23 mouse cellular contexts compared by ENCODE assay signal in the genomic region with DNA sequence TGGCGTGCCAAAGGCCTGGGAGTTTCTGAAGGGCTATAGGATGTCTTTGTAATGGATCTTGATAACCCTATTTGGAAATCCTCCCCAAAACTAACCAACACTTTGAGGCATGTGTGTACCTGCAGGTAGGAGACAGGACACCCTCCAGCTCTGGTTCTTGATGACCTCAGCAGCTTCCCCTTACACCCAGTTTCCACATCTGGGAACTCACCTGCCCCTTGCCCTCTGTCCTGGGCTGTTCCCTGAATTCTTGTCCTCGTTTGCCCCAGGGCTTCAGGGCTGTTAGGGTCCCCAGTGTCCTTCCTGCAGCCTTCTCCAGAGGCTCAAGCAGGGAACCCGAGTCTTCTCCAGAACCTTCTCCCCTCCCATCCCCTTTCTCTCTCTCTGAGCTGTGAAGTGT. TPM values are rescaled to one million over a fixed set of nuclear protein-coding genes. Genes with fewer than 3 reads are reported as not detected.
DNase-seq lines count a peak whose midpoint lies in the region; ATAC-seq and TF ChIP-seq lines count a peak whose summit lies in the region.
"Had no signal": no experiment of that assay in that cellular context is flagged by ENCODE, and none has a peak within 500 bp of the region (broad histone marks: within the 10 kb centered on the region; RNA-seq: fewer than 3 reads in every experiment).

No protein-coding gene starts in this region.

- H3K4me1 ChIP-seq in kidney, adult 2 months (ENCODE audit: control insufficient read depth, insufficient read depth, low read length) = peaks cover 10% of the 10 kb centered on the region; the same call in 1 of the 2 replicates
- no peaks in the 10 kb centered on the region for H3K4me1 ChIP-seq in midbrain, embryonic 11.5 days (ENCODE audit: control insufficient read depth, insufficient read depth, low read length)
- H3K4me1 ChIP-seq in midbrain, embryonic 13.5 days (replicated peaks) = no peaks in the 10 kb centered on the region
- H3K4me1 ChIP-seq in forebrain, embryonic 11.5 days (replicated peaks; ENCODE audit: control insufficient read depth, insufficient read depth, low read length) = no peaks in the 10 kb centered on the region
- H3K4me1 ChIP-seq: embryonic facial prominence, embryonic 12.5 days; forebrain, embryonic 12.5 days; hindbrain, embryonic 12.5 days had no signal

- peak; percentile 61 for DNase-seq in kidney, adult 2 months
- DNase-seq in kidney, postnatal 4 days = no peak
- peak; percentile 19 for DNase-seq in midbrain, embryonic 11.5 days (ENCODE audit: low spot score, missing footprints)
- DNase-seq in kidney, postnatal 25 days = peak; percentile 27 to 72
- no peak for DNase-seq in cerebellum, postnatal 14 days
- DNase-seq in forebrain, embryonic 11.5 days (ENCODE audit: low spot score) = no peak
- DNase-seq: adrenal gland, adult 2 months; adrenal gland, postnatal 36 days; cerebellum, adult 8-10 months; cerebellum, postnatal 25 days; gastrocnemius, postnatal 10 days; heart, adult 18-20 months; heart, postnatal 10 days; heart, postnatal 4 days had no signal

- no peak overlapping the region for H3K4me2 ChIP-seq in midbrain, embryonic 11.5 days
- no peak overlapping the region for H3K4me2 ChIP-seq in midbrain, embryonic 13.5 days (replicated peaks)
- H3K4me2 ChIP-seq in forebrain, embryonic 11.5 days (ENCODE audit: low read depth, low read length, severe bottlenecking) = no peak overlapping the region
- H3K4me2 ChIP-seq: embryonic facial prominence, embryonic 12.5 days; forebrain, embryonic 12.5 days; hindbrain, embryonic 12.5 days had no signal

- no peaks in the 10 kb centered on the region for H3K27me3 ChIP-seq in kidney, adult 2 months (replicated peaks; ENCODE audit: control insufficient read depth, insufficient read depth, low read length)
- no peaks in the 10 kb centered on the region for H3K27me3 ChIP-seq in midbrain, embryonic 11.5 days (ENCODE audit: control insufficient read depth, insufficient read depth, low read length)
- no peaks in the 10 kb centered on the region for H3K27me3 ChIP-seq in midbrain, embryonic 13.5 days
- no peaks in the 10 kb centered on the region for H3K27me3 ChIP-seq in forebrain, embryonic 11.5 days (ENCODE audit: control insufficient read depth, insufficient read depth, low read length)
- H3K27me3 ChIP-seq: hindbrain, embryonic 12.5 days had no signal

- ATAC-seq in midbrain, embryonic 11.5 days (ENCODE audit: low FRiP score) = no peak
- no peak for ATAC-seq in midbrain, embryonic 13.5 days
- no peak for ATAC-seq in forebrain, embryonic 11.5 days (replicated peaks; ENCODE audit: low FRiP score)
- ATAC-seq: forebrain, embryonic 16.5 days had no signal

- H3K9me3 ChIP-seq in midbrain, embryonic 11.5 days (ENCODE audit: control insufficient read depth, low read length) = no peaks in the 10 kb centered on the region
- no peaks in the 10 kb centered on the region for H3K9me3 ChIP-seq in midbrain, embryonic 13.5 days
- H3K9me3 ChIP-seq in forebrain, embryonic 11.5 days (ENCODE audit: control insufficient read depth, low read length) = no peaks in the 10 kb centered on the region
- H3K9me3 ChIP-seq: embryonic facial prominence, embryonic 12.5 days; forebrain, embryonic 12.5 days; heart, embryonic 10.5 days; hindbrain, embryonic 12.5 days had no signal

- no peak overlapping the region for H3K4me3 ChIP-seq in kidney, adult 2 months (ENCODE audit: insufficient read depth, low read depth, low read length)
- H3K4me3 ChIP-seq in midbrain, embryonic 11.5 days (ENCODE audit: low read depth, low read length) = no peak overlapping the region
- H3K4me3 ChIP-seq in midbrain, embryonic 13.5 days (replicated peaks) = no peak overlapping the region
- no peak overlapping the region for H3K4me3 ChIP-seq in forebrain, embryonic 11.5 days (ENCODE audit: low read depth, low read length)
- H3K4me3 ChIP-seq: embryonic facial prominence, embryonic 12.5 days; forebrain, embryonic 12.5 days; heart, embryonic 10.5 days; hindbrain, embryonic 12.5 days had no signal

- H3K36me3 ChIP-seq in kidney, adult 2 months (ENCODE audit: control insufficient read depth, insufficient read depth, low read length) = no peaks in the 10 kb centered on the region
- H3K36me3 ChIP-seq in midbrain, embryonic 11.5 days (ENCODE audit: control insufficient read depth, insufficient read depth, low read length) = no peaks in the 10 kb centered on the region
- no peaks in the 10 kb centered on the region for H3K36me3 ChIP-seq in midbrain, embryonic 13.5 days
- no peaks in the 10 kb centered on the region for H3K36me3 ChIP-seq in forebrain, embryonic 11.5 days (ENCODE audit: control insufficient read depth, insufficient read depth, low read length)
- H3K36me3 ChIP-seq: embryonic facial prominence, embryonic 12.5 days; forebrain, embryonic 12.5 days; heart, embryonic 10.5 days; hindbrain, embryonic 12.5 days had no signal

- no peak overlapping the region for H3K9ac ChIP-seq in midbrain, embryonic 11.5 days (ENCODE audit: low read length)
- H3K9ac ChIP-seq in midbrain, embryonic 13.5 days (replicated peaks) = no peak overlapping the region
- no peak overlapping the region for H3K9ac ChIP-seq in forebrain, embryonic 11.5 days (ENCODE audit: low read length)
- H3K9ac ChIP-seq: embryonic facial prominence, embryonic 12.5 days; forebrain, embryonic 12.5 days; hindbrain, embryonic 12.5 days had no signal

- TF ChIP-seq CTCF in kidney, adult 2 months (conservative IDR thresholded peaks at IDR 0.05; ENCODE audit: insufficient read depth, insufficient read length, low read depth, low read length) = no peak

- peak overlapping the region; percentile 33; the same call in 1 of the 2 replicates for H3K27ac ChIP-seq in kidney, adult 2 months (ENCODE audit: insufficient read depth, low read depth, low read length)
- no peak overlapping the region for H3K27ac ChIP-seq in midbrain, embryonic 11.5 days (ENCODE audit: low read depth, low read length)
- H3K27ac ChIP-seq in midbrain, embryonic 13.5 days = no peak overlapping the region
- H3K27ac ChIP-seq in forebrain, embryonic 11.5 days (ENCODE audit: low read depth, low read length) = no peak overlapping the region
- H3K27ac ChIP-seq: embryonic facial prominence, embryonic 12.5 days; forebrain, embryonic 12.5 days; heart, embryonic 10.5 days; hindbrain, embryonic 12.5 days had no signal

- 53% methylated on average over 3 of the region's 3 CpGs for WGBS in kidney, adult 2 months
- 66% methylated on average over 3 of the region's 3 CpGs for WGBS in midbrain, embryonic 11.5 days
- WGBS in midbrain, embryonic 13.5 days = 67% methylated on average over 3 of the region's 3 CpGs
- WGBS in forebrain, embryonic 11.5 days = 66% methylated on average over 3 of the region's 3 CpGs

- TF ChIP-seq POLR2A in kidney, adult 2 months (IDR thresholded peaks at IDR 0.05; ENCODE audit: low read depth, low read length) = no peak

RNA-seq across cellular contexts. Expression of a gene that starts 3.4 kb away (rescaled TPM):
- 70.0 and 72.9 TPM in 2 replicates for polyA plus RNA-seq in kidney, adult 2 months (2012; rRNA removed)
- polyA plus RNA-seq in midbrain, embryonic 11.5 days (2014; fragmentation: Nextera tagmentation; extraction: Ambion mirVana) = not detected in 2 replicates
- polyA plus RNA-seq in midbrain, embryonic 13.5 days (2015; fragmentation: Nextera tagmentation; extraction: Ambion mirVana) = 0.13 TPM in 1 of 2 replicates, not detected in the other
- polyA plus RNA-seq in forebrain, embryonic 11.5 days (2014; fragmentation: Nextera tagmentation; extraction: Ambion mirVana) = not detected in 2 replicates
- polyA plus RNA-seq: cortical plate, adult 2 months; embryonic facial prominence, embryonic 12.5 days; forebrain, embryonic 12.5 days; forebrain, embryonic 16.5 days; frontal cortex, adult 2 months; heart, embryonic 10.5 days; heart, embryonic 14.5 days; hindbrain, embryonic 12.5 days had no signal

RNA-seq across cellular contexts. Expression of a gene that starts 10.6 kb away (rescaled TPM):
- polyA plus RNA-seq in kidney, adult 2 months (2012; rRNA removed) = 55.7 and 67.6 TPM in 2 replicates
- polyA plus RNA-seq in midbrain, embryonic 11.5 days (2014; fragmentation: Nextera tagmentation; extraction: Ambion mirVana) = 36.0 and 40.2 TPM in 2 replicates
- 52.8 and 53.9 TPM in 2 replicates for polyA plus RNA-seq in midbrain, embryonic 13.5 days (2015; fragmentation: Nextera tagmentation; extraction: Ambion mirVana)
- 35.6 and 40.8 TPM in 2 replicates for polyA plus RNA-seq in forebrain, embryonic 11.5 days (2014; fragmentation: Nextera tagmentation; extraction: Ambion mirVana)

RNA-seq across cellular contexts. Expression of a gene that starts 50.1 kb away (rescaled TPM):
- polyA plus RNA-seq in kidney, adult 2 months (2012; rRNA removed) = 4.2 and 7.1 TPM in 2 replicates
- 27.2 and 30.2 TPM in 2 replicates for polyA plus RNA-seq in midbrain, embryonic 11.5 days (2014; fragmentation: Nextera tagmentation; extraction: Ambion mirVana)
- polyA plus RNA-seq in midbrain, embryonic 13.5 days (2015; fragmentation: Nextera tagmentation; extraction: Ambion mirVana) = 34.9 and 39.6 TPM in 2 replicates
- 23.7 and 27.2 TPM in 2 replicates for polyA plus RNA-seq in forebrain, embryonic 11.5 days (2014; fragmentation: Nextera tagmentation; extraction: Ambion mirVana)

RNA-seq across cellular contexts. Expression of a gene that starts 50.2 kb away (rescaled TPM):
- polyA plus RNA-seq in kidney, adult 2 months (2012; rRNA removed) = 10.5 and 11.7 TPM in 2 replicates
- 69.8 and 70.0 TPM in 2 replicates for polyA plus RNA-seq in midbrain, embryonic 11.5 days (2014; fragmentation: Nextera tagmentation; extraction: Ambion mirVana)
- polyA plus RNA-seq in midbrain, embryonic 13.5 days (2015; fragmentation: Nextera tagmentation; extraction: Ambion mirVana) = 54.9 and 56.5 TPM in 2 replicates
- 90.5 and 99.5 TPM in 2 replicates for polyA plus RNA-seq in forebrain, embryonic 11.5 days (2014; fragmentation: Nextera tagmentation; extraction: Ambion mirVana)

Comparison
In these comparisons a context has a peak if more than half of its experiments do, and no peak if none do; other contexts are left out.
1. DNase-seq: peak in kidney, adult 2 months (single experiment), midbrain, embryonic 11.5 days (single experiment) and kidney, postnatal 25 days (2 of 2); none in kidney, postnatal 4 days (0 of 2), cerebellum, postnatal 14 days (0 of 2) and forebrain, embryonic 11.5 days (single experiment).
2. RNA of a gene that starts 3.4 kb away (polyA plus RNA-seq): 70.0 to 72.9 TPM in kidney, adult 2 months; 0.13 TPM in midbrain, embryonic 13.5 days, not detected in midbrain, embryonic 11.5 days and not detected in forebrain, embryonic 11.5 days; every median in the first group is over 10 times any median in the second.